Mouse (Mus musculus): ENCODE results near the gene Map3k4. TPM values are rescaled to one million over a fixed set of nuclear protein-coding genes. Genes with fewer than 3 reads are reported as not detected.

Map3k4 gene
- polyA plus RNA-seq, 1 experiment from 2014 or later, result 52.4 TPM

GRCm38 (mm10) chr17:12179339-12179738 lies 139.3 kb downstream of the Map3k4 start:
- Histone ChIP-seq H3K36me3 (ENCODE audit: control insufficient read depth, insufficient read depth, low read length) (no peaks in the 10 kb centered on the region), H3K9me3 (ENCODE audit: control insufficient read depth, low read depth, low read length) (peaks cover 6% of the 10 kb centered on the region; the same call in 1 of the 2 replicates), H3K4me3 (ENCODE audit: low read depth, low read length) (no peak overlapping the region), H3K27me3 (ENCODE audit: control insufficient read depth, insufficient read depth, low read length) (no peaks in the 10 kb centered on the region), H3K4me2 (replicated peaks; ENCODE audit: low read depth, low read length) (no peak overlapping the region), H3K27ac (ENCODE audit: low read length) (no peak overlapping the region), H3K4me1 (ENCODE audit: control insufficient read depth, insufficient read depth, low read length) (no peaks in the 10 kb centered on the region), H3K9ac (replicated peaks; ENCODE audit: low read depth, low read length) (no peak overlapping the region)
- ATAC-seq (ENCODE audit: insufficient number of reproducible peaks, insufficient read depth, low FRiP score, low read depth), result no peak
- 77% methylated on average over 7 of the region's 7 CpGs for WGBS

Other genes with a start within 250 kb of the Map3k4 start
- 27.7 and 28.3 TPM in 2 replicates for gene Agpat4, start 200.1 kb downstream of the Map3k4 start, polyA plus RNA-seq (2014; fragmentation: Nextera tagmentation; extraction: Ambion mirVana)
- gene Plg, start 59.8 kb upstream of the Map3k4 start, polyA plus RNA-seq (2014; fragmentation: Nextera tagmentation; extraction: Ambion mirVana), result 0.46 and 1.1 TPM in 2 replicates
- gene Slc22a3, start 188.9 kb upstream of the Map3k4 start, polyA plus RNA-seq (2014; fragmentation: Nextera tagmentation; extraction: Ambion mirVana), result 0.11 and 0.45 TPM in 2 replicates